Mouse (Mus musculus) cerebellum, adult (tissue): ENCODE results near the gene Golt1a.
"Not testable (repeated sequence)": the region's sequence is repeated elsewhere in the genome, so short reads cannot be mapped to it uniquely, and the experiment has no call there.

Experiments
- ATAC-seq: cut with Nextera tagmentation; 2 replicates; pipeline ENCODE4 v1.9.2; 2017; ENCODE audit warnings: mild to moderate bottlenecking, moderate library complexity, mixed read lengths; ENCODE audit not compliant: insufficient number of reproducible peaks, low FRiP score, low TSS enrichment

Golt1a gene

GRCm38 (mm10) chr1:133298816-133299215 lies 10.8 kb upstream of the Golt1a start:
- no peak for ATAC-seq

- no peak for ATAC-seq
These were observed 7.1 kb upstream of the Golt1a start for GRCm38 (mm10) chr1:133302540-133302939.

- no peak for ATAC-seq
These were observed 2.8 kb upstream of the Golt1a start for GRCm38 (mm10) chr1:133306842-133307241.

- ATAC-seq = no peak
These were observed 2.3 kb upstream of the Golt1a start for GRCm38 (mm10) chr1:133307318-133307717.

- ATAC-seq = no peak
These were observed 1.6 kb downstream of the Golt1a start for GRCm38 (mm10) chr1:133311240-133311639.

GRCm38 (mm10) chr1:133311946-133312345 lies 2.3 kb downstream of the Golt1a start:
- ATAC-seq = no peak

GRCm38 (mm10) chr1:133314364-133314763 lies 4.8 kb downstream of the Golt1a start:
- no peak for ATAC-seq

- no peak for ATAC-seq
These were observed 6.2 kb downstream of the Golt1a start for GRCm38 (mm10) chr1:133315775-133316174.

GRCm38 (mm10) chr1:133316577-133316976 lies 7.0 kb downstream of the Golt1a start:
- no peak for ATAC-seq

GRCm38 (mm10) chr1:133317149-133317548 lies 7.5 kb downstream of the Golt1a start:
- no peak for ATAC-seq

GRCm38 (mm10) chr1:133321267-133321925 lies 11.8 kb downstream of the Golt1a start, which contains the start of gene Kiss1:
Gene Kiss1 (plus strand): TSS chr1:133321875.
- no peak for ATAC-seq

- no peak for ATAC-seq
These were observed 13.7 kb downstream of the Golt1a start for GRCm38 (mm10) chr1:133323333-133323732.

GRCm38 (mm10) chr1:133325951-133326350 lies 16.4 kb downstream of the Golt1a start:
- ATAC-seq = no peak

- ATAC-seq = no peak
These were observed 17.5 kb downstream of the Golt1a start for GRCm38 (mm10) chr1:133327094-133327493.

GRCm38 (mm10) chr1:133328299-133328795 lies 18.7 kb downstream of the Golt1a start:
- ATAC-seq = no peak

GRCm38 (mm10) chr1:133328896-133329637 lies 19.5 kb downstream of the Golt1a start:
- no peak for ATAC-seq

GRCm38 (mm10) chr1:133329638-133329964 lies 20.0 kb downstream of the Golt1a start:
- ATAC-seq = no peak

- ATAC-seq = no peak
These were observed 21.5 kb downstream of the Golt1a start for GRCm38 (mm10) chr1:133331142-133331541.

GRCm38 (mm10) chr1:133332656-133333430 lies 23.2 kb downstream of the Golt1a start:
- no peak for ATAC-seq

- ATAC-seq = no peak
These were observed 24.3 kb downstream of the Golt1a start for GRCm38 (mm10) chr1:133333937-133334336.

- not testable (repeated sequence) for ATAC-seq
These were observed 30.8 kb downstream of the Golt1a start for GRCm38 (mm10) chr1:133340403-133340802.
